Mouse (Mus musculus) MEL (cell line): ENCODE measurements around the gene Rxfp1. TPM values are rescaled to one million over a fixed set of nuclear protein-coding genes. Genes with fewer than 3 reads are reported as not detected.

Experiments used
- DNase-seq: peaks from one replicate; pipeline ENCODE4 v3.0.0; 2011; ENCODE audit warnings: low read depth, low spot score
- H3K27ac ChIP-seq: 2 replicates; pipeline ENCODE4 v1.5.1; 2012; ENCODE audit warnings: low read depth, mild to moderate bottlenecking, control low read depth, low read length, moderate library complexity; ENCODE audit not compliant: control insufficient read depth
- H3K27me3 ChIP-seq, 2 experiments: fragments of 150-350 bp in 1 of 2; sonication (generic) in 1 of 2; 2 replicates each; pipeline ENCODE4 v1.6.1; 2012; ENCODE audit warnings: low read length in 2 of 2, mild to moderate bottlenecking in 2 of 2, improper control_type of control experiment in 1 of 2, moderate library complexity in 1 of 2; ENCODE audit not compliant: insufficient read depth in 2 of 2, control insufficient read depth in 1 of 2
- H3K36me3 ChIP-seq, 2 experiments: 2 replicates each; pipeline ENCODE4 v1.6.1; 2012 to 2014; ENCODE audit warnings: low read length in 2 of 2, improper control_type of control experiment in 1 of 2, inconsistent platforms in 1 of 2, mild to moderate bottlenecking in 1 of 2; ENCODE audit not compliant: insufficient read depth in 2 of 2, control insufficient read depth in 1 of 2
- H3K4me1 ChIP-seq, 2 experiments: fragments of 150-350 bp in 1 of 2; sonication (generic) in 1 of 2; 2 replicates each; pipeline ENCODE4 v1.6.1; 2012; ENCODE audit warnings: low read length in 2 of 2, improper control_type of control experiment in 1 of 2, mild to moderate bottlenecking in 1 of 2; ENCODE audit not compliant: insufficient read depth in 2 of 2, control insufficient read depth in 1 of 2
- H3K4me3 ChIP-seq, 2 experiments: fragments of 150-350 bp in 1 of 2; sonication (generic) in 1 of 2; 2 replicates each; pipeline ENCODE4 v1.5.1; 2012; ENCODE audit warnings: low read depth in 2 of 2, low read length in 2 of 2, mild to moderate bottlenecking in 2 of 2, moderate library complexity in 2 of 2, control low read depth in 1 of 2, improper control_type of control experiment in 1 of 2; ENCODE audit not compliant: control insufficient read depth in 1 of 2, insufficient read depth in 1 of 2
- H3K79me2 ChIP-seq: 2 replicates; pipeline ENCODE4 v1.6.1; 2012; ENCODE audit warnings: mild to moderate bottlenecking, low read length, moderate library complexity; ENCODE audit not compliant: control insufficient read depth, poor library complexity, insufficient read depth
- H3K9ac ChIP-seq: 2 replicates; pipeline ENCODE4 v1.6.1; 2012; ENCODE audit warnings: low read depth, mild to moderate bottlenecking, control low read depth, low read length, moderate library complexity; ENCODE audit not compliant: control insufficient read depth, poor library complexity, severe bottlenecking
- H3K9me3 ChIP-seq: fragments of 150-350 bp; sonication (generic); replicated peaks from 2 replicates; pipeline ENCODE4 v1.6.1; 2012; ENCODE audit warnings: mild to moderate bottlenecking, low read length, improper control_type of control experiment, moderate library complexity; ENCODE audit not compliant: insufficient read depth
- BHLHE40 ChIP-seq: IDR thresholded peaks from 2 replicates; pipeline ENCODE4 v1.6.1; 2012; ENCODE audit warnings: low read depth, mild to moderate bottlenecking, inconsistent platforms, low read length, improper control_type of control experiment, borderline replicate concordance
- ELF1 ChIP-seq: IDR thresholded peaks from 2 replicates; pipeline ENCODE4 v1.6.1; 2014; ENCODE audit warnings: low read depth, mild to moderate bottlenecking, inconsistent platforms, low read length, improper control_type of control experiment, moderate library complexity
- EP300 ChIP-seq, 2 experiments: IDR thresholded peaks; 2 replicates each; pipeline ENCODE4 v1.6.1; 2011; ENCODE audit warnings: improper control_type of control experiment in 2 of 2, low read length in 2 of 2, low read depth in 1 of 2, mild to moderate bottlenecking in 1 of 2
- ETS1 ChIP-seq: IDR thresholded peaks from 2 replicates; pipeline ENCODE4 v1.6.1; 2012; ENCODE audit warnings: low read depth, mild to moderate bottlenecking, inconsistent platforms, low read length, improper control_type of control experiment, moderate library complexity
- GATA1 ChIP-seq: IDR thresholded peaks from 2 replicates; pipeline ENCODE4 v1.6.1; 2011; ENCODE audit warnings: low read depth, low read length, improper control_type of control experiment
- HCFC1 ChIP-seq: IDR thresholded peaks from 2 replicates; pipeline ENCODE4 v1.6.1; 2012; ENCODE audit warnings: low read depth, mild to moderate bottlenecking, inconsistent platforms, low read length, improper control_type of control experiment, moderate library complexity
- JUND ChIP-seq: IDR thresholded peaks from 2 replicates; pipeline ENCODE4 v1.6.1; 2011; ENCODE audit warnings: low read depth, mild to moderate bottlenecking, improper control_type of control experiment, low read length
- KAT2A ChIP-seq: conservative IDR thresholded peaks from 2 replicates; pipeline ENCODE4 v1.6.1; 2012; ENCODE audit warnings: low read depth, low read length, improper control_type of control experiment, inconsistent platforms
- MAFK ChIP-seq: IDR thresholded peaks from 2 replicates; pipeline ENCODE4 v1.6.1; 2011; ENCODE audit warnings: low read depth, mild to moderate bottlenecking, low read length, improper control_type of control experiment, borderline replicate concordance
- MAZ ChIP-seq: IDR thresholded peaks from 2 replicates; pipeline ENCODE4 v1.6.1; 2012; ENCODE audit warnings: low read depth, mild to moderate bottlenecking, inconsistent platforms, low read length, improper control_type of control experiment
- MYB ChIP-seq: IDR thresholded peaks from 2 replicates; pipeline ENCODE4 v1.6.1; 2011; ENCODE audit warnings: mild to moderate bottlenecking, low read depth, low read length, improper control_type of control experiment
- MYC ChIP-seq: IDR thresholded peaks from 2 replicates; pipeline ENCODE4 v1.6.1; 2011; ENCODE audit warnings: low read depth, mild to moderate bottlenecking, low read length, improper control_type of control experiment, moderate library complexity
- NELFE ChIP-seq: IDR thresholded peaks from 2 replicates; pipeline ENCODE4 v1.6.1; 2011; ENCODE audit warnings: low read depth, low read length, improper control_type of control experiment
- POLR2A ChIP-seq, 2 experiments: IDR thresholded peaks; 2 replicates each; pipeline ENCODE4 v1.6.1; 2011 to 2012; ENCODE audit warnings: low read length in 2 of 2, mild to moderate bottlenecking in 2 of 2, control low read depth in 1 of 2, improper control_type of control experiment in 1 of 2, low read depth in 1 of 2, moderate library complexity in 1 of 2; ENCODE audit not compliant: control insufficient read depth in 1 of 2, insufficient read depth in 1 of 2, poor library complexity in 1 of 2
- RAD21 ChIP-seq: IDR thresholded peaks from 2 replicates; pipeline ENCODE4 v1.6.1; 2011; ENCODE audit warnings: mild to moderate bottlenecking, low read depth, low read length, improper control_type of control experiment
- RCOR1 ChIP-seq: IDR thresholded peaks from 2 replicates; pipeline ENCODE4 v1.6.1; 2012; ENCODE audit warnings: low read depth, mild to moderate bottlenecking, inconsistent platforms, low read length, improper control_type of control experiment
- SIN3A ChIP-seq: IDR thresholded peaks from 2 replicates; pipeline ENCODE4 v1.6.1; 2012; ENCODE audit warnings: low read length, improper control_type of control experiment, inconsistent platforms
- TAL1 ChIP-seq: IDR thresholded peaks from 2 replicates; pipeline ENCODE4 v1.6.1; 2012; ENCODE audit warnings: mild to moderate bottlenecking, inconsistent platforms, low read length, moderate library complexity, mixed read lengths
- TBP ChIP-seq: IDR thresholded peaks from 2 replicates; pipeline ENCODE4 v1.8.0; 2011; ENCODE audit warnings: low read depth, low read length, improper control_type of control experiment
- TCF12 ChIP-seq: IDR thresholded peaks from 2 replicates; pipeline ENCODE4 v1.6.1; 2014; ENCODE audit warnings: low read depth, mild to moderate bottlenecking, inconsistent platforms, low read length, improper control_type of control experiment, moderate library complexity
- UBTF ChIP-seq: IDR thresholded peaks from 2 replicates; pipeline ENCODE4 v1.6.1; 2012; ENCODE audit warnings: low read depth, mild to moderate bottlenecking, inconsistent platforms, low read length, improper control_type of control experiment, moderate library complexity, borderline replicate concordance; ENCODE audit not compliant: insufficient read depth
- USF1 ChIP-seq: IDR thresholded peaks from 2 replicates; pipeline ENCODE4 v1.6.1; 2014; ENCODE audit warnings: low read depth, mild to moderate bottlenecking, inconsistent platforms, low read length, improper control_type of control experiment, moderate library complexity
- ZKSCAN1 ChIP-seq: IDR thresholded peaks from 2 replicates; pipeline ENCODE4 v1.6.1; 2012; ENCODE audit warnings: low read depth, mild to moderate bottlenecking, inconsistent platforms, low read length, improper control_type of control experiment, moderate library complexity
- ZMIZ1 ChIP-seq: IDR thresholded peaks from 2 replicates; pipeline ENCODE4 v1.6.1; 2012; ENCODE audit warnings: low read depth, mild to moderate bottlenecking, inconsistent platforms, low read length, improper control_type of control experiment, moderate library complexity
- polyA plus RNA-seq, 2 experiments: library from polyadenylated mRNA; stranded (reverse) in 1 of 2; unstranded in 1 of 2; fragments of >175 nt in 1 of 2; fragments of >200 nt in 1 of 2; gene quantifications; 2 replicates each; pipeline versions ENCODE4 v1.2.1 to v1.2.4; 2012; ENCODE audit warnings: low replicate concordance in 2 of 2, low read depth in 1 of 2; ENCODE audit not compliant: insufficient read length in 2 of 2, insufficient read depth in 1 of 2, missing spikeins in 1 of 2
- total RNA-seq: library from RNA; depleted of rRNA; stranded (reverse); fragments of 300-350 nt; gene quantifications from 2 replicates; pipeline ENCODE4 v1.2.3, GENCODE M21; 2012

Gene Rxfp1
- total and polyA plus RNA-seq, 3 experiments = not detected

DNA sequence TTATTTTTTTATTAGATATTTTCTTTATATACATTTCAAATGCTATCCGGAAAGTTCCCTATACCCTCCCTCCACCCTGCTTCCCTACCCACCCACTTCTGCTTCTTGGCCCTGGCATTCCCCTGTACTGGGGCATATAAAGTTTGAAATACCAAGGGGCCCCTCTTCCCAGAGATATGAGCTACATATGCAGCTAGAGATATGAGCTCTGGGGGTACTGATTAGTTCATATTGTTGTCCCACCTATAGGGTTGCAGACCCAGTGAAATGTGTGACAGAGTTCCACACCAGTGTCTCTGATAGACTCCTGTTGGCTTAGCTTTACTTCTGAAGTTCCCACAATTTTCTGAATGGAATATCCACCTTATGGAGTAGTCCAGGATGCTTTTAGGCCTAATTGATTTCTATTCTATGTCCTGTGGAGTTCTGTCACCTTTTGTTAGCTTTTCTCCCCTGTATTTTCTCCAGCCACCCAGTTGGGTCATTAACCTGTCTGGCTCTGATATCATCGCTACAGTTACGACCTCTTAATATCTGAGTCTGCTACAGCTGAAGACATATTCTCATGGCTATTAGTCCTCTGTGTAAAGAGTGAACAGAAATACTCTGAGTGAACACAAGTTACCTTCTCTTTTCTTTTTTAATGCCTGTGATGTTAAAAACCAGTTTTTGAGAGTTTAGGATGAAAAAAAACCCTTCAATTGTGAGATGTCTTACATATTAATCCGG lies 16.8 kb downstream of the Rxfp1 start:
- no peaks in the 10 kb centered on the region for H3K9me3 ChIP-seq
- no peak overlapping the region for H3K4me3 ChIP-seq
- peaks cover 0 to 3% of the 10 kb centered on the region in 2 experiments; a peak in 2 of 4 replicates for H3K27me3 ChIP-seq
- no peak for DNase-seq
- no peaks in the 10 kb centered on the region for H3K36me3 ChIP-seq
- TF ChIP-seq POLR2A (IDR thresholded peaks at IDR 0.05; ENCODE audit: control insufficient read depth in 1 of 2, insufficient read depth in 1 of 2, low read depth in 1 of 2, low read length in 2 of 2, poor library complexity in 1 of 2) (no peak), TBP (no peak), RCOR1 (no peak), EP300 (IDR thresholded peaks at IDR 0.05; ENCODE audit: low read depth in 1 of 2, low read length in 2 of 2) (no peak), TCF12 (no peak), UBTF (no peak), MYC (no peak), KAT2A (no peak), TAL1 (no peak), SIN3A (no peak), MAFK (no peak)
- no peaks in the 10 kb centered on the region for H3K79me2 ChIP-seq
- H3K4me1 ChIP-seq = no peaks in the 10 kb centered on the region
- H3K27ac ChIP-seq = no peak overlapping the region
- no peak overlapping the region for H3K9ac ChIP-seq

DNA sequence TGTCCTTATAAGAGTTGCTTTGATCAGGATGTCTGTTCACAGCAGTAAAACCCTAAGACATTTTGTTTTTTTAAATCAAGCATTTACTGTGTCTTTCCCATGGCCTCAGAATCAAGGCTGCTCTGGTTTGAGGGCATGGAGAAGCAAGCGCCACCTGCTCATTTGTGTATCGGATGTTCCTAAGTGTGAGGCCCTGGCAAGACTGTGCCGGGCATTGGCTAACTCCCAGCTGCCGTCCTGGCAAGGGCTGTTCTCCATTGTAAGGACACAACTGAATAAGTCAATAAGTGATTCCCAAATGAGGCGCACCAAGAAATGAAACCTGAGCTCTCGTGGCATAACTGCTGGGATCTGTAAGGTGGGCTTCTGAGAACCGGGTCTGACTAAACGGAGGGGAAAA lies 31.2 kb downstream of the Rxfp1 start:
- H3K4me3 ChIP-seq = no peak overlapping the region

DNA sequence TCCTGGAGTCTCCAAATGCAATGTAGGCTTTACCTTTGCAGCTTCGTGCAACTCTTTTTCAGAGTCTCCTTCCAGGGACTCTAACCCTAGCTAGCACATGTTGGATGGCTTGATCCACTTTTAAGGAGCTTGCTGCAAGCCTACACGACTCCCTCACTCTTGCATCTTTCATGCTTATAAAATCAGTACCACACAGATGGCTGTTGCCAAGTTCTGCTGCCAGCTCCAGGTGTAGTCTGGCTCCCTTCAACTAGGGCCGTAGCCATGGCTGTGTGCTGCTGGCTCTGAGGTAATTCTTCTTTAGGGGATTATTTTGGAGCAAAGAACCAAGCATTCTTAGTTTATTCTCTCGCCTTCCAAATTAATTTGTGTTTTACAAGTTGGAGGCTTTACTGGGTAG lies 34.5 kb downstream of the Rxfp1 start:
- TF ChIP-seq TBP (no peak), ELF1 (no peak), EP300 (IDR thresholded peaks at IDR 0.05; ENCODE audit: low read depth in 1 of 2, low read length in 2 of 2) (no peak), HCFC1 (no peak), ZKSCAN1 (no peak), MAFK (no peak), USF1 (no peak), TAL1 (no peak), KAT2A (no peak), TCF12 (no peak), GATA1 (no peak), RCOR1 (no peak), JUND (no peak), BHLHE40 (no peak), NELFE (no peak), ETS1 (no peak), ZMIZ1 (no peak)
- no peaks in the 10 kb centered on the region for H3K79me2 ChIP-seq

More for the DNA sequence above, 31.2 kb downstream of the Rxfp1 start:
- DNase-seq = no peak
- Histone ChIP-seq H3K79me2 (no peaks in the 10 kb centered on the region), H3K9ac (no peak overlapping the region), H3K9me3 (no peaks in the 10 kb centered on the region), H3K27me3 (peaks cover 4 to 14% of the 10 kb centered on the region in 2 experiments; a peak in 3 of 4 replicates)
- no peak for TF ChIP-seq MAZ
- TF ChIP-seq MYB = no peak
- no peak for TF ChIP-seq SIN3A
- TF ChIP-seq HCFC1 = no peak
- TF ChIP-seq TAL1 = no peak
- no peak for TF ChIP-seq POLR2A (IDR thresholded peaks at IDR 0.05; ENCODE audit: control insufficient read depth in 1 of 2, insufficient read depth in 1 of 2, low read depth in 1 of 2, low read length in 2 of 2, poor library complexity in 1 of 2)
- TF ChIP-seq RAD21 = no peak
- no peak for TF ChIP-seq MYC
- TF ChIP-seq, all 39 proteins: peak for 0
- Histone ChIP-seq H3K27ac (no peak overlapping the region), H3K36me3 (no peaks in the 10 kb centered on the region), H3K4me1 (no peaks in the 10 kb centered on the region)

More for the DNA sequence above, 34.5 kb downstream of the Rxfp1 start:
- Histone ChIP-seq H3K4me1 (peaks cover 0 to 3% of the 10 kb centered on the region in 2 experiments; a peak in 1 of 4 replicates), H3K27me3 (peaks cover 2 to 10% of the 10 kb centered on the region in 2 experiments; a peak in 3 of 4 replicates), H3K4me3 (no peak overlapping the region), H3K9me3 (no peaks in the 10 kb centered on the region), H3K27ac (no peak overlapping the region), H3K36me3 (no peaks in the 10 kb centered on the region), H3K9ac (no peak overlapping the region)
- no peak for DNase-seq
